ENCODE assay signal across 9 mouse cellular contexts in the genomic region with DNA sequence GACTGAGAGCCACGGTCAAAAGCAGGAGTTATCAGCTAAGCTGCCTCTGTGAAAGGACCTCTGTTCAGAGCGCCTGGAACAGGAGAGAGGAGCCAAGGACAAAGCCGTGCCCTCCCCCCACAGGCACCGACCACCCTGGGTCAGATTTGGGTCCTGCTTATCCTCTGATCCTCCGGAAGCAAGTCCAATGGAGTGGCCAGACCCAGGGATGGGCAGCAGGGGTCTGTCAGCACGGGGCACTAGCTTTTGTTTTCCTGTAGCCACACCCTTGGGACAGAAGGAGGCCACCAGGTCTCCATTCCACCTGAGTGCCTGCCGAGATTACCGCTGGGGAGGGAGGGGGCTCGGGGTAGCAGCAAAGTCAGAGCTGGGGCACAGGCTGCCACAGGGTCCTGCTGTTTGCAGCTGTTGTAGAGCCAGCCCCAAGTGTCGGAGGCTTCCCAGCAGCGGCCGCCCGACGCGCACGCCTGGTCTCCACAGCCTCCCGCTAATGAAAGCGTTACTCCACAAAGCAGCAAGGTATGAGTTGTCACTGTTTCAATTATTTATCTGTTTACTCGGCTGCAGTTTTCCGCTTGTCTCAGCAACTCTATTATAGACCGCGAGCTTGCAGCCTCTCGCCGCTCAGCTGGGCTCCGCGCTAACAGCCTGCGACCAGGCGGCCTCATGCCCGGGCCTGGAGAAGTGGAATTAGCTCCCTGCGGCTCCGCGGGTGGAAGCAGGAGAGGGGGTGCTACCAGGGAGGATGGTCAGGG.
DNase-seq lines count a peak whose midpoint lies in the region; ATAC-seq and TF ChIP-seq lines count a peak whose summit lies in the region.
"Had no signal": no experiment of that assay in that cellular context is flagged by ENCODE, and none has a peak within 500 bp of the region (broad histone marks: within the 10 kb centered on the region; RNA-seq: fewer than 3 reads in every experiment).

No protein-coding gene starts in this region.

- no peaks in the 10 kb centered on the region for H3K9me3 ChIP-seq in stomach, embryonic 14.5 days (ENCODE audit: control insufficient read depth, low read depth, low read length)
- no peaks in the 10 kb centered on the region for H3K9me3 ChIP-seq in stomach, postnatal 0 days (ENCODE audit: control insufficient read depth, low read length)
- no peaks in the 10 kb centered on the region for H3K9me3 ChIP-seq in limb, embryonic 11.5 days (ENCODE audit: control insufficient read depth, low read length)
- H3K9me3 ChIP-seq in stomach, embryonic 15.5 days: no peaks in the 10 kb centered on the region
- H3K9me3 ChIP-seq: liver, embryonic 13.5 days had no signal

- TF ChIP-seq EP300 in stomach, postnatal 0 days (optimal IDR thresholded peaks at IDR 0.05): no peak

- 3% methylated on average over 32 of the region's 32 CpGs for WGBS in stomach, embryonic 14.5 days
- WGBS in stomach, postnatal 0 days: 4% methylated on average over 32 of the region's 32 CpGs
- WGBS in limb, embryonic 11.5 days: 1% methylated on average over 32 of the region's 32 CpGs
- 5% methylated on average over 32 of the region's 32 CpGs for WGBS in stomach, embryonic 15.5 days

- H3K4me2 ChIP-seq in stomach, embryonic 14.5 days (replicated peaks; ENCODE audit: low read depth, low read length): peak overlapping the region; percentile 23; the same call in 1 of the 2 replicates
- H3K4me2 ChIP-seq in stomach, postnatal 0 days (replicated peaks; ENCODE audit: low read depth): no peak overlapping the region
- H3K4me2 ChIP-seq in limb, embryonic 11.5 days (ENCODE audit: low read depth, severe bottlenecking): peak overlapping the region; percentile 28; the same call in 1 of the 2 replicates
- H3K4me2 ChIP-seq in stomach, embryonic 15.5 days: peak overlapping the region; percentile 32
- H3K4me2 ChIP-seq: liver, embryonic 13.5 days had no signal

- peaks cover 4% of the 10 kb centered on the region; the same call in 1 of the 2 replicates for H3K4me1 ChIP-seq in stomach, embryonic 14.5 days (ENCODE audit: control insufficient read depth, insufficient read depth, low read length)
- H3K4me1 ChIP-seq in stomach, postnatal 0 days (replicated peaks; ENCODE audit: control insufficient read depth, insufficient read depth): no peaks in the 10 kb centered on the region
- peaks cover 9% of the 10 kb centered on the region; the same call in 1 of the 2 replicates for H3K4me1 ChIP-seq in limb, embryonic 11.5 days (ENCODE audit: control insufficient read depth, insufficient read depth, low read length)
- H3K4me1 ChIP-seq in stomach, embryonic 15.5 days: peaks cover 8% of the 10 kb centered on the region; the same call in 1 of the 2 replicates
- H3K4me1 ChIP-seq: liver, embryonic 13.5 days had no signal

- H3K27ac ChIP-seq in stomach, embryonic 14.5 days (ENCODE audit: low read length): no peak overlapping the region
- no peak overlapping the region for H3K27ac ChIP-seq in stomach, postnatal 0 days (replicated peaks)
- H3K27ac ChIP-seq in limb, embryonic 11.5 days (replicated peaks; ENCODE audit: low read depth, low read length): no peak overlapping the region
- no peak overlapping the region for H3K27ac ChIP-seq in stomach, embryonic 15.5 days
- H3K27ac ChIP-seq: liver, embryonic 13.5 days had no signal

- DNase-seq in cerebellum, adult 11 months: peak; percentile 50
- no peak for DNase-seq in cerebellum, adult 11-12 months
- no peak for DNase-seq in stomach, postnatal 0 days (ENCODE audit: low spot score)
- peak; percentile 40 for DNase-seq in limb, embryonic 11.5 days (ENCODE audit: low spot score)
- DNase-seq in c-Kit-positive CD71-positive TER-119-positive erythroid progenitor cells, embryonic 14.5 days (ENCODE audit: low spot score): no peak
- no peak for DNase-seq in urinary bladder, postnatal 14 days (ENCODE audit: low spot score)
- DNase-seq: liver, embryonic 13.5 days had no signal

- H3K36me3 ChIP-seq in stomach, embryonic 14.5 days (ENCODE audit: control insufficient read depth, insufficient read depth, low read length): no peaks in the 10 kb centered on the region
- H3K36me3 ChIP-seq in stomach, postnatal 0 days (ENCODE audit: control insufficient read depth, insufficient read depth, low read length): no peaks in the 10 kb centered on the region
- H3K36me3 ChIP-seq in limb, embryonic 11.5 days (ENCODE audit: control insufficient read depth, insufficient read depth, low read length): no peaks in the 10 kb centered on the region
- no peaks in the 10 kb centered on the region for H3K36me3 ChIP-seq in stomach, embryonic 15.5 days
- H3K36me3 ChIP-seq: liver, embryonic 13.5 days had no signal

- TF ChIP-seq CTCF in stomach, postnatal 0 days (IDR thresholded peaks at IDR 0.05; ENCODE audit: low read depth): no peak

- no peak for ATAC-seq in stomach, embryonic 14.5 days (ENCODE audit: insufficient number of reproducible peaks, insufficient read depth, low FRiP score, low read depth)
- no peak for ATAC-seq in stomach, postnatal 0 days (ENCODE audit: low FRiP score, low TSS enrichment)
- ATAC-seq in limb, embryonic 11.5 days (ENCODE audit: insufficient number of reproducible peaks, low FRiP score, low TSS enrichment, low read depth): no peak
- no peak for ATAC-seq in stomach, embryonic 15.5 days (ENCODE audit: insufficient read depth, low FRiP score, low read depth)

- no peak overlapping the region for H3K4me3 ChIP-seq in stomach, embryonic 14.5 days (ENCODE audit: low read depth, low read length)
- H3K4me3 ChIP-seq in stomach, postnatal 0 days (ENCODE audit: low read depth, low read length): no peak overlapping the region
- H3K4me3 ChIP-seq in limb, embryonic 11.5 days (ENCODE audit: low read depth, low read length): 0 out of 2 replicates have a peak overlapping the region, but pooled peaks have one; percentile 14
- no peak overlapping the region; the same call in 1 of the 2 replicates for H3K4me3 ChIP-seq in stomach, embryonic 15.5 days (replicated peaks)
- H3K4me3 ChIP-seq: liver, embryonic 13.5 days had no signal

- no peak overlapping the region for H3K9ac ChIP-seq in stomach, embryonic 14.5 days (replicated peaks; ENCODE audit: low read depth, low read length)
- no peak overlapping the region for H3K9ac ChIP-seq in stomach, postnatal 0 days (ENCODE audit: low read length)
- H3K9ac ChIP-seq in limb, embryonic 11.5 days (ENCODE audit: low read length): no peak overlapping the region; the same call in 1 of the 2 replicates
- no peak overlapping the region for H3K9ac ChIP-seq in stomach, embryonic 15.5 days
- H3K9ac ChIP-seq: liver, embryonic 13.5 days had no signal

- peaks cover 19% of the 10 kb centered on the region for H3K27me3 ChIP-seq in stomach, embryonic 14.5 days (ENCODE audit: control insufficient read depth, insufficient read depth, low read length)
- H3K27me3 ChIP-seq in stomach, postnatal 0 days (ENCODE audit: control insufficient read depth, insufficient read depth, low read length): 0 out of 2 replicates have a peak, but pooled peaks cover 3% of the 10 kb centered on the region
- peaks cover 37% of the 10 kb centered on the region for H3K27me3 ChIP-seq in limb, embryonic 11.5 days (ENCODE audit: control insufficient read depth, insufficient read depth, low read length)
- peaks cover 34% of the 10 kb centered on the region for H3K27me3 ChIP-seq in stomach, embryonic 15.5 days (replicated peaks)

Comparison
In these comparisons a context has a peak if more than half of its experiments do, and no peak if none do; other contexts are left out.
1. DNase-seq: peak in cerebellum, adult 11 months (single experiment) and limb, embryonic 11.5 days (single experiment); none in cerebellum, adult 11-12 months (single experiment), stomach, postnatal 0 days (single experiment), c-Kit-positive CD71-positive TER-119-positive erythroid progenitor cells, embryonic 14.5 days (single experiment) and urinary bladder, postnatal 14 days (single experiment).